Mouse (Mus musculus) lung, postnatal 36 days (tissue): ENCODE measurements around the gene Slc41a1.

Experiments used
- DNase-seq: peaks from one replicate; pipeline ENCODE4 v3.0.0; 2022; ENCODE audit warnings: mixed read lengths

The Slc41a1 gene

DNA sequence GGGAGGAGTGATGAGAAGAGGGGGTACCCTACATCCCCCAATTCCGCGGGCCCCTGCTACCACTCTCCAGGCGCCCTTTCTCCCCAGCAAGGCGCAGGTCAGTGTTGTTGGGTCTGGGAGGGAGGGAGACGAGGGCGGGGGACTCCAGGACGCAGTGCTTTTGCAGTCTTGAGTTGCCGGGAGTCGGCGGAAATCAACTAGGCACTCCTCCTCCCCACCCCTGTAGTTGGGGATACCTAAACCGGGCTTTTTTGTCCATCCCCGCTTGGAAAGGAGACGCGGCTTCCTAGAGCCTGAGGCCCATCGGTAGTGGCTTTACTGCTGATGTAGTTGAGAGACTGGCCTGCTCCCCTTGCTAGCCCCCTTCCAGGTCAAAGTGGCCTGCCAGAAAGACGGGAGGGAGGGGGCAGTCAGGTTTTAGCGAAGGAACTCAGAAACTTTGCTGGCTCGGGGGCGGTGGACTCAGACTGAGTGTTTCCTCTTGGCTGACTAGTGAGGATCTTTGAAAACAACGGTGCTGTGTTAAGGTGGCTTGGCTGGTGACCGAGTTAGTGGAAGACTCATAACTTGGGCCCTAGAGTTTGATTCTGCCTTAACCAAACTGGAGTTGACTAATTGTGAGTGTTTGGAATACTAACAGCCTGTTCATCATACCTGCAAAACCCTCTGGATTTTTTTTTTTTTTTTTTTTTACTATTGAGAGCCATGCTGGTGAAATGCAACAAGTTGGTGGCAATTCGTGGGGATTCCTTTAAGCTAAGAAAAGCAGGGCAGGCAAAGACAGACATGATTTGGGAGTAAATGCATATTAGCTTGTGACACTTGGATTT is 1.2 kb downstream of the Slc41a1 start:
- peak; percentile 50 for DNase-seq

DNA sequence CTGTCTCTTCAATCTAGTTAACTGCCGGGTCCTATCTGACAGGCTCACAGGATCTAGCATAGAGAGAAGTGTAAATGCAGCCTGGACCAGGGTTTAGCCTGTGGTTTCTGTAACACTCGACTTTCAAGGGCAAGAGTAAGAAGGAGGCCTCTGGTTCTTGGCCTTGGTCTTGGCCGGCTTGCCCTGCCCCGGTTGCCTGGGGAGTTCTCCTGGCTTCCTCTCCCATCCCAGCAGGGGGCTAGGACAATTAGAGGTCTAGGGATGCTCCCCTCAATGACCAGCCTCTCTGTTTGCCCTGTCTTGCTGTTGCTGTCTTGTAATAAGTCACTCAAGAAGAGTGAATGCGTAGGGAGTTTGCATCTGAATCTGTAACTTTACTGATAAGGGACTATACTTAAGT is 2.0 kb downstream of the Slc41a1 start:
- DNase-seq: no peak

DNA sequence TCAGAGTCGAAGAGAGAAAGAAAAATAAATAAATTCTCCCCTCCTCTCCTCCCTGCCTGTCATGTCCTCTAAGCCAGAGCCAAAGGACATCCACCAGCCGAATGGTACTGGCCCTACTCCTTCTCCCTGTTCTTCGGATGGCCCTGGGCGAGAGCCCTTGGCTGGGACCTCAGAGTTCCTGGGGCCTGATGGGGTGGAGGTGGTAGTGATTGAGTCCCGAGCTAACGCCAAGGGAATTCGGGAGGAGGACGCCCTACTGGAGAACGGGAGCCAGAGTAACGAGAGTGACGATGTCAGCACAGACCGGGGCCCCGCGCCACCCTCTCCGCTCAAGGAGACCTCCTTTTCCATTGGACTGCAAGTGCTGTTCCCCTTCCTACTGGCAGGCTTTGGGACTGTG is 3.3 kb downstream of the Slc41a1 start:
- no peak for DNase-seq

DNA sequence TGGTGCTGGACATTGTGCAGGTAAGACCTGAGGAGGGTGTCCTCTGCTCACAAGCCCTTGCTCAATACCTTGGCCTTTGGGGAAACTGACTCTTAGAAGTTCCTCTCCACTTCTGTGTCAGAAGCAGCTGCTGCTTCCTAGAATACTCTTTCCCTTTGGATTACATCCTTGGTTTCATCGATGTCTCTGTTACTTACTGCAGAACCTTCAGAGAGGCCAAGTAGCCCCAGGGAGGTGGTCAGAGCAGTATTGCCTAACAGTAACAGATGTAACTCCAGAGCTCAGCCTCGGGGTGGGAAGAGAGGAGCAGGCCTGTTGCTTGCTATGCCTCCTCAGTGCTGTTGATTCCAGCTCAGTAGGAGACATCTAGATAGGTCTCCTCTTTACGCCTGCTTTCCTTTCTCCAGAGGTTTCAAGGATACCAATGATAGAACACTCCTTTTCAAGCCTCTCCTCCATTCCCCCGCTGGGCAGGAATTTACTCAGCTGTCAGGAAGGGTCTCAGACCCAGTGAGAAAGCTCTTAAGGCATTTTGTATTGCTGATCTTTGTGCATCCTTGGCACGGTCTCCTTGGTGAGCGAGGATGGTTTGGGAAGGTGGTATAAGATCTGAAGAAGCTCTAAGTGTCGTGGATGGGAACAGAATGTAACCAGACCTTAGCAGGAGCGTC is 3.8 kb downstream of the Slc41a1 start:
- DNase-seq: no peak

DNA sequence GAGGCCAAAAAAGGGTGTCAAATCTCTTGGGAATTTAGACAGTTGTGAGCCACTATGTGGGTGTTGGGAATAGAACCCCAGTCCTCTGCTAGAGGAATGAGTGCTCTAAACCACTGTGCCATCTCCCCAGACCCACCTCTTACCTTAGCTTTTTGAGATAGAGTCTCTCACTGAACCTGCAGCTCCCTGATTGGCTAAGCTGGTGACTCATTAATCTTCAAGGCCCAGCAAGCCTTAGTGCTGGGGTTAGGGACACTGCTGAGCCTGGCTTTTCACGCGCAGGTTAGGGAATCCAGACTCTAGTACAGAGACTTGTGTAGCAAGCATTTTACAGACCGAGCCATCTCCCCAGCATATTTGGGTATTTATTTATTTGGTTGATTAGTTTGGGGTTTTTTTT is 9.7 kb downstream of the Slc41a1 start:
- no peak for DNase-seq

DNA sequence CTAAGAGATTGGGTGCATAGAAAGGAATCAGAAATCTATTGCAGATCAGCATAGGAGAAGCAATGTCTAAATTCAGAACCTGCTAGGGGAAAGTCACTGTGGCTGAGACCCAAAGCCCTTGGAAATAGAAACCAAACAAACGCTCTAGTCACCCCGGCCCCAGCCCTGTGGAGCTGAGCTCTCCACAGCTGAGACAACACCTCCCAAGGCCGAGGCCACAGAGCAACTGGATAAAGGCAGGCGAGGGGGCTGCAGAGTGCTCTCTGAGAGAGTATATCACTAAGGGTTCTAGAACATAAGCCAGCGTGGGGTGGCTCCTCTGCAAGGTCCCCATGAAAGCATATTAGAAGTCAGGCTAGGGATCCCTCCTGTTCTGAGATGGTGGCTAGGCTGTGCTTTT is 11.2 kb downstream of the Slc41a1 start:
- DNase-seq: no peak

DNA sequence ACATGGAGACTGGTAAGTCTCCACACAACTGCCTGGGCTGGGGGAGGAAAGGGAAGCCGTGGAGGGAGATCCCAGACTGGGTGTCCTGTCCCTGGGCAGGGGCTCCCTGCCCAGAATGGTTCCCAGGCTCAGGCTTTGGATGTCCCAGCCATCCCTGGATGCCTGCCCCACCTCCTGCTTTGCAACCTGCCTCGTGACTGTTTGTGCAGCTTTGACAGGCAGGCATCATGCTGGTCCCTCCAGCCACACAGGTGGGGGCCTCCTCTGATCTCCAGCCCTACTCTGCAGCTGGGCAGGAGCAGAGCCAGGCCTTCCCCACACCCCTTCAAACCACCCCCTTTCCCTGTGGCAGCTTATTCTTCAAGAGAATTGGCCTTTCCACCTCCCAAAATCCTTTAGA is 12.0 kb downstream of the Slc41a1 start:
- DNase-seq: no peak

DNA sequence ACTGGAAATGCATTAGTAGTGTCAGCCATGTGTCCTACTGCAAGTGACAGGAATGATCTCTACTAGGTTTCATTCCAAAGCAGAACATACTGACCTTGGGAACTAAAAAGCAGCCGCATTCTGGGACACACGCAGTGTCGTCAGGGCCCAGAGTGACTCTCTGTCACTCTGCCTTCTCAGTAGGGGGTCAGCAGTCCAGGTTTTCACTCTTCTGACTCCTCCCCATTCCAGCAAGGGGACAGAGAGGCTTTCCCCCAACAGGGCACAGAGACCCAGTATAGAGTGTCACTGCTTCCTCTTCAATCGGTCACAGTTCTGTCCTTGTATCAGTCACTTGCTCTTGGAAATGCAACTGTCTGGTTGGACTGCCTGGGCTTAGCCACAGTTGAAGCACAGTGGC is 14.9 kb downstream of the Slc41a1 start:
- no peak for DNase-seq

DNA sequence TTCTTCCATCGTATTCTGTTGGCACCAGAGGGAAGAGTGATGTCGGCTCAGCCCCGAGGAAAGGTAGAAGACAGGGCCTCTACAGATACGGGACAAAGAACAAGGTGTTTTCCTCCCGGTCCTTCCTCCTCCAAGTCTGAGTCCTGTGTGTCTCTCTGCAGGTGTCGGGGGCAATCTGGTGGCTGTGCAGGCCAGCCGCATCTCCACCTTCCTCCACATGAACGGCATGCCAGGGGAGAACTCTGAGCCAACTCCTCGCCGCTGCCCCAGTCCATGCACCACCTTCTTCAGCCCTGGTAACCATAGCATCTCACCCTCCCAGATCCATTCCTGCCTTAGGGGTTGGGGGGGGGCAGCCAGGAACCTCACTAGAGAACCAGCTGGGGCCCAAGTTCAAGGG is 16.5 kb downstream of the Slc41a1 start:
- DNase-seq: no peak

DNA sequence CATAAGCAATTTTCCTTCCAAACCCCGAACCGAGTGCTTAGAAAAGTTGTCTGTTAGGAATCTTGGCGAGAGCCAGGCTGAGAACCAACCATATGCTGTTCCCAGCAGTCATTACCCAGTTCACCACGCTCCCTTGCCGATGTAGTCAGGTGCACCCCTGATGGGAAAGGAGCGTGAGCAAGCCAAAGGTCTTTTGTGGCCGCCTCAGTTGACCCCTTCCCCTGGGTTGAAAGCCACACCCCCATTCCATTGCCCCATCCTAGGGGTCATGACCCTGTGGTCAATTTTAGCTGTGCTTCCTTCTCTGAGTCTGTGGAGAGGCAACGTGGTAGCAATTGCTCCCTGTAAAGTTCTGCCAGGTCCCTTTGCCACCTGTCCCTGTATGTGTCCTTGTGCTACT is 17.6 kb downstream of the Slc41a1 start:
- DNase-seq: peak; percentile 19

DNA sequence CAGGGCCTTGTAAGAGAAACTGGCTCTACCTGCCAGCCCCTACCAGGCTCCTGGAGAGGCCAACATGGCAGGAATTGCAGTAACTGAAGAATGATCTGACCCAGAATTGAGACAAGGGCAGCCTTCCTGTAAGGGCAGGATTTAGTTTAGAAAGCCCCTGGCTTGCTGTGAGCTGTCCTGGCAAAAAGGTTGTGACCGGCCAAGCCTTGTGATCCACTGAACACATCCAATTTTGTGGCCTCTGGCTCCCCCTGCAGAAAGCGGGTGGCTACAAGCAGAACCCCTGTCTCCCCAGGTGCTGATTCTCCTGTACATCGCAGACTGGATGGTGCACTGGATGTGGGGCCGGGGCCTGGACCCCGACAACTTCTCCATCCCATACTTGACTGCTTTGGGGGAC is 19.0 kb downstream of the Slc41a1 start:
- DNase-seq: peak; percentile 70

DNA sequence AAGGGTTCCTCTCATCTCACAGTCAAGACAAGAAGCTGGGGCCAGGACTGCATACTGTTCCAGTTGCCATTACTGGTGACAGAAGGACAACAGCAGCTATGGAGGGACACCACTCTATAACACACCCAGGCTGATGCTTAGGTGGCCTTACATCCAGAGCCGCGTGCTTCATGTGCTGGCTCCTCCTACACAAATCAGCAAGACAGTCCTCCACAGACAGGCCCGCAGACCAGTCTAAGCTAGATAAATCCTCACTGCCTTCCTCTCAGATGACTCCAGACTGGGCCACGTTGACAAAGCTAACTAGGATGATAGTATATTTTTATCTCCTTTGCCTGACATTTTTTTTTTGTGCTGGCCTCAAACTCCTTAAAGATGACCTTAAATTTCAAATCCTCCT is 34.5 kb downstream of the Slc41a1 start:
- DNase-seq: no peak

DNA sequence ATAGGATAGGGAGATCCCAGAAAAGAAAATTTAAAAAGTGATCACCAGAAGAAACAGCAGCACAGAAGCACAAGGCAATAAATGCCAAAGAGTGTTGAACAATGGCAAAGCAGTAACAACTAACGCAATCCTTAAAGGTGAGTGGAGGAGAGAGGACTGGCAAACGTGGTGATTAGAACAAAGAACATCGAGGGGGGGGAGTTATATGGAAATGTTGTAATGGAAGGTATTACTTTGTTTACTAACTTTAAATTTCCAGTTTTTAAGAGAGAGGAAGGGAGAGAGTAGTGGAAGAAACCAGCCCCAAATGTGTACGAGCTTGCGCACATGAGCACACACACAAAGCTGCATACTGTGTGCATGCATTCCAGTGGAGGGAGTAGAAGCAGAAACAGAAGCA is 38.3 kb downstream of the Slc41a1 start:
- DNase-seq: no peak

DNA sequence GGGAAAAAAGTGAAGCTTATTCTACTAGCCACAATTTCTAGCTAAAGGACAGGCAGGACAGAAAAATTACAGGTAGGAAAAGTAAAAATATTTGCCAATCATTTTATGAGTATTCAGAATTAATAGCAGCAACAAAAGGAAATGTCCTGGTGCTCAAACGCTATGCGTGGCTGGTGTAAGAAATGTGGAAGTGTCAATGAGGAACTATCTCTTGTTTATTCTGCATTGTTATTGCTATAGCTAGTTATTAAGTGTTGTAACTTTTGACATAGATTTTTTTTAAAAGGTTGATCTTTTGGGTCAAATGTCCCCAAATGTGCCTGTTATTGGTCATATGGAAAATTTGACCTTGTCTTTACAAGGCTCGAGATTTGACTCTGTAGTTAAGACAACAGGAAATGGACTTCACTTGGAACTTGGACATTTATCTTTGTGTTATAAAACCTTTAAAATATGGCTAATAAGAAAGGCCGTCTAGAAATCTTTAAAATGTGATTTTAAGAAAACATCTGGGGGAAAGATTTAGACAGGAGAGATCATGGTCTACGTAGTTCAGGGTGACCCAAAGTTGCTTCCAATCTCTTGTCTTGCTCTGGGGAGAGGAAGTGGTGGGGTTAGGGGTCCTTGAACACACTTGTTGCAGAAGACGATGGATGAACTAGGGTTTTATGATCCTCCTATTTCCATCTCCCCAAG is 39.2 kb downstream of the Slc41a1 start:
- peak; percentile 11 for DNase-seq

DNA sequence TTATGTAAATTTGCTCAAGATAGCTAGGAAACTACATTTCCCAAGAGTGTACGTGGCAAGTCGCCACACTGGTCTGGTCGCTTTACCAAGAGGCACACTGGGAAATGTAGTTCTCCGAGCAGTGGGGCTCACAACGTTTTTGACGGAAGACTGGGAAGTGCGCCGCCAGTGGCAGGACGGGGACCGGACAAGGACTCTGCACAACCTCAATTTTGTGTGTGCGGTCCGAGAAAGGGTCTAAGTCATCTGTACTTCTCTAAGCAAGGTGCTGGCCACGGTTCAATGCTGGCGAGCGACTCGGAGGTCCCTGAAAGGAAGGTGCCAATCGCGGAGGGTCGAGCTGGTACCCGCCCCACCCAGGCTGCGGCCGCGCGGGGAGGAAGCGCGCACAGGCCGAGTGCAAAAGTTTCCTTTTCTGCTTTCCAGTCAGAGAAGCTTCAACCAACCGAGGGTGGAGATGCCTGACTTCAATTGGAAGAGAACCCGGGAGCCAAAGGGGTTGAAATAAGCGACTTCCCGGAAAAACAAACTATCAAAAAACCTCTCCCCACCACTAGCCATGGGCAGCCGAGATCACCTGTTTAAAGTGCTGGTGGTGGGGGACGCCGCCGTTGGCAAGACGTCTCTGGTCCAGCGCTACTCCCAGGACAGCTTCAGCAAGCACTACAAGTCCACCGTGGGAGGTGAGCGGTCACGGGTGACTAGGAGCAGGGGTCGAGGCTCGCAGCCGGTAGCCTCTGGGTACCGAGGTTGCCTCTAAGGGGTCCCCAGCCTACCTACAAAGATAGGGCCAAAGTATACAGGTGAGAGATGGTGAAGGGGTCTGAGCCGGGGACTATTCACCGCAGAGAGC is 40.0 kb downstream of the Slc41a1 start, which contains the start of gene Rab29:
Rab29 (plus strand) TSS at position 132 of the 853 bp plus-strand sequence.
- peak; percentile 98 for DNase-seq

DNA sequence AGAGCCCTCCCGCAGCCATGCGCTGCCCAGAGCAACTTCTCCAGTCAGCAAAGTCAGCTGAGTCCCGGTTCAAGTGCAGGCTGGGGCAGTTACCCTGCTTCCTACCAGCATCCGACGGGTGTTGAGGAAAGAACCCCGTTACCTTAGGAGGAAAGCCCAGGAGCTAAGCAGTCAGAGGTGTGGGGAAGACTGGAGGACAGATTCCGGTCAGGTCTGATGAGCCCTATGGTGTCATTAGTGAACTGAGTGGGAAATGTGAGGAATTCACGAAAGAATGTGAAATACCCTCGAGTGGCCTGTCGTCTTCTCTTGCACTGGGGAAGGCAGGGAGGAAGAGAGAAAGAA is 40.6 kb downstream of the Slc41a1 start:
- DNase-seq: peak; percentile 10

DNA sequence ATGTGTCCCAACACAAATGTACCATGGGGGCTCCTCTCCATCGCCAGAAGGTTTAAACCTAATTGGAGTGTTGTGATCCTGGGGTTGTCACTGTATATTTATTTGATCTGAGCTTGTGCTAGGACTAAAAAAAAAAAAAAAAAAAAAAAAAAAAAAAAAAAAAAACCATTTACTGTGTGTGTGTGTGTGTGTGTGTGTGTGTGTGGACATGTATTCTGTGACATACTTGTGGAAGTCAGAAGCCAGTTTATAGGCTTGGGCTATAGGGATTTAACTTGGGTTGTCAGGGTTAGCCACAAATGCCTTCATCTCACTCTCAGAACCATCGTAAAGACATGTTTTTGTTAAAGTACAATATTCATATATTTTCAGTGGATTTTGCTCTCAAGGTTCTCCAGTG is 42.3 kb downstream of the Slc41a1 start:
- no peak for DNase-seq

DNA sequence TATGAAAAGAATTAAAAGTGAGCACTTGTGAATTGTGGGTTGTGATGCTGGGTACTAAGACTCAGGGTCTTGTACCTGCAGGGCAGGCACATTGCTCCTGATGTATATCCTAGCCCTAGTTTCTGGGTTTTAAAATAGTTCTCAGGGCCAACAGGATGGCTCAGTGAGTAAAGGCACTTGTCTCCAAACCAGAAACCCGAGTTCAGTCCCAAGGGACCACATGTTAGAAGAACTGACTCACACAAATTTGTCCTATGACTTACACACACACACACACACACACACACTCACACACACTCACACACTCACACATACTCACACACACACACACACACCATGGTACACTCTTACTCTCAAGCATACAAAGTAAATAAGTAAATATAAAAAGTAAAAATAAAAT is 45.6 kb downstream of the Slc41a1 start:
- DNase-seq: no peak

DNA sequence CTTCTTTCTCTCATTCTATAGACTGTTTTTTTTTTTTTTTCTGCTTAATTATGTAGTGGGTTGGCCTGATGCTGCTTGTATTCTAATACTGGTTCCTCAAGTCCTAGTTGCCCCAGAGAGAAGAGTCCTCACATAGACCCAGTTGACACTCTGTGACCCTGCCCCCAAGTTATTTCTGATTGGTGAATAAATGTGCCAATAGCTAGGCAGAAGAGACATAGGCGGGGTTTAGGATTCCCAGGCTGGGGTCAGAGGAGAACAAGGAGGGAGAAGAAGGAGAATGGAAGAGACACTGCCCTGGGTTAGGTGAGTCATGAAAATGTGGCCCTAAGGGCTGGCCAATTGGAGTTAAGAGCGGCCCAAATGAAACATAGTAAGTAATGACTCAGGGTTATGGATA is 52.5 kb downstream of the Slc41a1 start:
- no peak for DNase-seq

DNA sequence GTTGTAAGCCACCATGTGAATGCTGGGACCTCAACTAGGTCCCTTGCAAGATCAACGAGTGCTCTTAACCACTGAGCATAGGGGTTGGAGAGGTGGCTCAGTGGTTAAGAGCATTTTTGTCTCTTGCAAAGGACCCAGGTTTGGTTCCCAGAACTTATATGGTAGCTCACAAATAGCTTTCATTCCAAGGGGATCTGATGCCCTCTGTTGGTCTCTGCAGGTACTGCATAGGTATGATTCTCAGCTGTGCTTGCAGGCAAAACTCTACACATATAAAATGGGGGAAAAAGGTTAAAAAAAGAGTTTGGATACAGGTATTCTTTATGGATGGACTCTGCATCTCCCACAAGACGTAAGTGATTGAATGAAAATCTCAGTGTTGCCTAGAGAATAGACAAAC is 55.5 kb downstream of the Slc41a1 start:
- DNase-seq: peak; percentile 48

DNA sequence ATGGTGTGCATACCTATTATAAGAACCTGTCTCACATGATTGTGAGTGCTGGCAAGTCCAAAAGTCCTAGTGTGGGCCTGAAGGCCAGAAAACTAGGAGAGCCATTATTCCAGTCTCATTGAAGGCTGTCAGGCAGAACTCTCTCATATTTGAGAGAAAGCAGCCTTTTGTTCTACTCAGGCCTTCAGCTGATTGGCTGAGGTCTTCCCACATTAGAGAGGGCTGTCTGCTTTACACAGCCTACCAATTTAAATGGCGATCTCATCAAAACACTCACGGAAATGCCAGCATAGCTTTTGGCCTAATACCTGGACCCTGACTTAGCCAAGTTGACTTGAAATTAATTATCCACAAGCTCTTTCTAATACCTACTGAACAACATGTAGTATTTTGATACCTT is 58.9 kb downstream of the Slc41a1 start:
- DNase-seq: no peak

DNA sequence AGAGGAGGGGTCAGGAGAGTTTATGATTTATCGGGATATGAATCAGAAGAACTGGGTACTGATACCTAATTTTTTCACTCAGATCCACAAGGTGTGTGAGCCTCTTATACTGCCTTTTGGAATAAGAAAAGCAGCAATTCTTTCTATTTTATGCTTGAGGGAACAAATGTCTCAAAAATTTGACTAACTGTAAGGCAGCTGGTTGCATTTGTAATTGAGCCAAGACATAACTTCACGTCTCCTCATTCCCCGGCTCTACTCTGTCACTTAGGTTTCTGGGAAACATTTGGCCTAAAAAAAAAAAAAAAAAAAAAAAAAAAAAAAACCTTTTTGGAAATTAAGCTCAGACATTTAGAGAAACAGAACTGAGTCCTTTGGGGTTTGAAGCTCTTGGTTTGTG is 59.3 kb downstream of the Slc41a1 start:
- no peak for DNase-seq

DNA sequence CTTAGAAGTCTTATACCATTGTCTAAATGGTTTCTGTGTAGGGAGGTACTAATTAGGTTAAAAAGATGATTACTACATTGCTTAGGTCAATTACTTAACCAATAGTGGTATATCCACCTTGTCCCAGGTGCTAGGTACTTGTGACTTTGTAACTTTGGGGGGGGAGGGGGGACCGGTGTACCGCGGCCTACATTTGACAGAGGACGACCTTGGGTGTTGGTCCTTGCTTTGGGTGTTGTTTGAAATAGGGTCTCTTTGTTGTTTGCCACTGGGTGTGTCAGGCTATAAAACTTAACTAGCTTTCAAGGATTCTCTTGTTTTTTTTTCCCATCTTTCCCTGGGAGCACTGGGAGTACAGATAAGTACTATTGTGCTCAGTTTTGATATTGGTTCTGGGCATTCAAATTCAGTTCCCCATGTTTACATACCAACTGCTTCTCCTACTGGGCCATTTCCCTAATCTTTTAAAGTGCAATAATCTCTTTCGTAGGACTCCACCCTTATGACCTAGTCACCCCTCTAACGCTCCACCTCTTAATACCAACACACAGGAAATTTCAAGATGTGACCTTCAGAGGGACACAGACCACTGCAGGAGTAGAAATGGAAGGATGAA is 62.9 kb downstream of the Slc41a1 start:
- DNase-seq: no peak
